Mouse (Mus musculus) embryonic facial prominence, embryonic 14.5 days (tissue): ENCODE results near the gene Usp48. TPM values are rescaled to one million over a fixed set of nuclear protein-coding genes. Genes with fewer than 3 reads are reported as not detected.

Experiments used
- ATAC-seq: fragments of 200-750 bp; cut with Nextera tagmentation; 2 replicates; pipeline ENCODE4 v1.8.0; 2017; ENCODE audit warnings: low read depth, moderate number of reproducible peaks, moderate TSS enrichment
- DNase-seq: peaks from one replicate; pipeline ENCODE4 v3.0.0-alpha.2; 2015; ENCODE audit warnings: low spot score
- H3K27ac ChIP-seq: fragments of 300-500 bp; sonication (generic); replicated peaks from 2 replicates; pipeline ENCODE4 v1.5.1; 2014; ENCODE audit warnings: low read depth, mild to moderate bottlenecking, low read length, moderate library complexity
- H3K27me3 ChIP-seq: fragments of 300-500 bp; sonication (generic); replicated peaks from 2 replicates; pipeline ENCODE4 v1.6.1; 2014; ENCODE audit warnings: low read length; ENCODE audit not compliant: control insufficient read depth, insufficient read depth
- H3K36me3 ChIP-seq: fragments of 300-500 bp; sonication (generic); 2 replicates; pipeline ENCODE4 v1.6.1; 2014; ENCODE audit warnings: low read length, mixed read lengths; ENCODE audit not compliant: control insufficient read depth, insufficient read depth
- H3K4me1 ChIP-seq: fragments of 300-500 bp; sonication (generic); 2 replicates; pipeline ENCODE4 v1.6.1; 2014; ENCODE audit warnings: antibody characterized with exemption, low read length; ENCODE audit not compliant: control insufficient read depth, insufficient read depth
- H3K4me2 ChIP-seq: fragments of 300-500 bp; sonication (generic); 2 replicates; pipeline ENCODE4 v1.6.1; 2014; ENCODE audit warnings: low read depth, mild to moderate bottlenecking, low read length, moderate library complexity, mixed read lengths
- H3K4me3 ChIP-seq: fragments of 300-500 bp; sonication (generic); 2 replicates; pipeline ENCODE4 v1.5.1; 2014; ENCODE audit warnings: low read depth, mild to moderate bottlenecking, low read length
- H3K9ac ChIP-seq: fragments of 300-500 bp; sonication (generic); 2 replicates; pipeline ENCODE4 v1.6.1; 2014; ENCODE audit warnings: low read depth, mild to moderate bottlenecking, low read length, moderate library complexity, mixed read lengths
- H3K9me3 ChIP-seq: fragments of 300-500 bp; sonication (generic); 2 replicates; pipeline ENCODE4 v1.6.1; 2016; ENCODE audit warnings: low read length; ENCODE audit not compliant: control insufficient read depth
- WGBS: fragments of 180-500 bp; shearing (Covaris S2); extraction: QIAGEN DNeasy Blood & Tissue Kit; methylation state at CpG from one replicate; pipeline ENCODE4 v1.1.7; 2014; 5-methylcytosine and 5-hydroxymethylcytosine counted together
- polyA plus RNA-seq: library from polyadenylated mRNA; unstranded; fragments of >200 nt; fragmentation: Nextera tagmentation; extraction: Ambion mirVana; gene quantifications from 2 replicates; pipeline ENCODE4 v1.2.1, GENCODE M21; 2014

Usp48 gene
- polyA plus RNA-seq, 1 experiment from 2014 or later, result 59.8 TPM

DNA sequence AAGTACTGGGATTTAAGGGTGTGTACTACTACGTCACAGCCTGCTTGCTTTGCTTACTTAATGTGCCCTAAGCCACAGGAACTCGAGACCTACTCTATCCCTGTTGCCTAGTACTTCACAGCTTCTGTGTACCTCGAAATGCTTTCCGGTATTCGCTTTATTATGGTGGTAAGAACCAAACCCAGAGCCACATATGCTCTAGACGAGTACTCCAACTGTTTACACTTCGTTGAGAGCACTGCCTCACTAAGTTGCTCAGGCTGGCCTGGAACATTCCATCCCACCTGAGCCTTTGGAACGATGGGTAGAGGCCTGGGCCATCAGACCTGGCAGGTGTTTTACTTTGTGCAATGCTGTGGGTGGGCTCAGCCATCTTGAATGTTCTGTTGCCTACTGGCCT lies 101.7 kb downstream of the Usp48 start:
- H3K4me3 ChIP-seq, result no peak overlapping the region
- no peaks in the 10 kb centered on the region for H3K36me3 ChIP-seq
- no peak overlapping the region for H3K4me2 ChIP-seq
- H3K9ac ChIP-seq, result no peak overlapping the region
- no peaks in the 10 kb centered on the region for H3K27me3 ChIP-seq
- H3K4me1 ChIP-seq, result peaks cover 20% of the 10 kb centered on the region
- 77% methylated on average over 8 of the region's 8 CpGs for WGBS
- ATAC-seq (no peak), DNase-seq (no peak)
- H3K27ac ChIP-seq, result no peak overlapping the region
- H3K9me3 ChIP-seq, result no peaks in the 10 kb centered on the region

DNA sequence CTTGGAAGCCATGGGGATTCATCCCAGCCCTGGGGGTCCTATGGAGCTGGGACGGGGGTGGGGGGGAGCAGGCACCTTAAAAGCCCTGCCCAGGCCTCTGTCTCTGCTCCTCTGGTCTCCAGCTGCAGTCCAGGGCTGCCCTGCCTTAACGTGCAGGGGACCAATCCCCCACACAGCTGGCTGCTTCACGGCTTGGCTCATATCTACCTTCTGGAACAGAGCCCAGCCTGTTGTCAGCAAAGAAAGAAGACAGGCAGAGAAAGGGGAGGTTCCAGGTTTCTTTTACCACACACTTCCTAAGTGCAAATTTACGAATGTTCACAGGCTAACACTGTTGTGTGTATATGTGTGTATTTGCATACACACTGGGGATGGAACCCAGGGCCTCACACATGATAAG lies 102.3 kb downstream of the Usp48 start:
- ATAC-seq (peak; percentile 71), DNase-seq (peak; percentile 87)
- Histone ChIP-seq H3K27ac (0 out of 2 replicates have a peak overlapping the region, but pooled peaks have one; percentile 23), H3K4me3 (no peak overlapping the region), H3K4me2 (no peak overlapping the region), H3K9me3 (no peaks in the 10 kb centered on the region), H3K9ac (0 out of 2 replicates have a peak overlapping the region, but pooled peaks have one; percentile 10), H3K4me1 (peaks cover 20% of the 10 kb centered on the region), H3K36me3 (no peaks in the 10 kb centered on the region), H3K27me3 (no peaks in the 10 kb centered on the region)
- WGBS, result 17% methylated on average over 3 of the region's 4 CpGs

- 63% methylated on average over 11 of the region's 13 CpGs for WGBS
- no peaks in the 10 kb centered on the region for H3K27me3 ChIP-seq
- ATAC-seq, result no peak
- H3K36me3 ChIP-seq, result no peaks in the 10 kb centered on the region
- H3K4me3 ChIP-seq, result no peak overlapping the region
- peaks cover 20% of the 10 kb centered on the region for H3K4me1 ChIP-seq
- no peak for DNase-seq
- H3K4me2 ChIP-seq, result no peak overlapping the region
- H3K9me3 ChIP-seq, result no peaks in the 10 kb centered on the region
- H3K9ac ChIP-seq, result no peak overlapping the region
- no peak overlapping the region for H3K27ac ChIP-seq
These were observed 103.8 kb downstream of the Usp48 start for GRCm38 (mm10) chr4:137697156-137697885.

GRCm38 (mm10) chr4:137698076-137698985 lies 104.8 kb downstream of the Usp48 start:
- ATAC-seq, result peak; percentile 21; the same call in 1 of the 2 replicates
- Histone ChIP-seq H3K27ac (no peak overlapping the region), H3K9ac (no peak overlapping the region)

DNA sequence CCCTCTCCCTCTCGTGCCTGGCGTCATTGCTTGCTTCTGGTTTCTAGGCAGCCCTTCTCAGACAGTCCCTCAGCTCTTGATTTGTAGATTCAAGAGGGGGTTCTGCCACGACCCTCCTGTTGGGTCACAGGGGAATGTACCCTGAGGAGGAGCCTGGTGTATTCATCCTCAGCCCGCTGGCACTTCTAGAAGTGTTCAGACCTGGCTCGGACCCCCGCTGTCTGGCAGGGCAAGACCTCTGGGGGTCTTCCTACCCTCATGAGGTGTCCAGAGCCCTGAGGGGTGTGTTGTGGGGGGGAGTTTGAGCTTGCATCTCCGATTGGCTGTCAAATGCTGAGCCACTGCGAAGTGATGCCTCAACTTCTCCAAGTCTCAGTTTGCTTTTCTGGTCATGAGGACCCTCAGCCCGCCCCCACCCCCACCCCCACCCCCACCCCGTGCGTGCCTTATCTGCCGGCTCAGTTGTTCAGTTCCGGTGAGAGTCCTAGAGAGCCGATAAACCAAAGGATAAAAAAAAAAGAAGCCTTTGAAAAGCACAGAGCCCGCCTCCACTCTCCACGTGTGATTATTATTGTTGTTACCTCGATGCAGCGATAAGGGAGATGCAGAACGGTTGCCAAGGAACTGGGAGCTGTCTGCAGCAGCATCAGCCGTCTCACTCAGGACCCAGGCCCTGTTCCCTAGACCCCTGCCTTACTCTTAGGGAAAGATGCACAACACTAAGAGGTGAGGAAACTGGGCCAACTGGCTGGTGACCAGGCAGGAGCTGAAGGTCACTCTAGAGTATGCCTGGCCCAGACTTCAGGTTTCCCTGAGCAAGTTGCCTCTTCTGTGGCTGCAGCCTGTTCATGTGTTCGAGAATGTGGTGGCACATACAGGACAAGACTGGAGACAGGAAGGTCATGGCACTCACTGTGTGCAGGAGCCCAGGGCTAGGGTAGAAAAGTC lies 106.0 kb downstream of the Usp48 start:
- H3K9me3 ChIP-seq, result no peaks in the 10 kb centered on the region
- H3K27ac ChIP-seq, result no peak overlapping the region
- no peak overlapping the region for H3K9ac ChIP-seq
- no peak for DNase-seq
- ATAC-seq, result no peak
- 62% methylated on average over 21 of the region's 21 CpGs for WGBS
- H3K4me3 ChIP-seq, result no peak overlapping the region
- H3K27me3 ChIP-seq, result no peaks in the 10 kb centered on the region
- H3K4me2 ChIP-seq, result no peak overlapping the region
- H3K36me3 ChIP-seq, result no peaks in the 10 kb centered on the region
- H3K4me1 ChIP-seq, result peaks cover 20% of the 10 kb centered on the region

More at GRCm38 (mm10) chr4:137698076-137698985, 104.8 kb downstream of the Usp48 start:
- Histone ChIP-seq H3K4me3 (no peak overlapping the region), H3K4me1 (peaks cover 20% of the 10 kb centered on the region), H3K36me3 (no peaks in the 10 kb centered on the region), H3K27me3 (no peaks in the 10 kb centered on the region), H3K4me2 (no peak overlapping the region), H3K9me3 (no peaks in the 10 kb centered on the region)
- 78% methylated on average over 7 of the region's 7 CpGs for WGBS
- no peak for DNase-seq

- Histone ChIP-seq H3K9me3 (no peaks in the 10 kb centered on the region), H3K9ac (no peak overlapping the region), H3K27me3 (no peaks in the 10 kb centered on the region), H3K4me3 (no peak overlapping the region), H3K4me2 (no peak overlapping the region), H3K4me1 (peaks cover 17% of the 10 kb centered on the region), H3K36me3 (no peaks in the 10 kb centered on the region), H3K27ac (no peak overlapping the region)
- DNase-seq, result no peak
- 60% methylated on average over 6 of the region's 6 CpGs for WGBS
- ATAC-seq, result no peak
These were observed 107.4 kb downstream of the Usp48 start for GRCm38 (mm10) chr4:137700960-137701359.

- H3K36me3 ChIP-seq, result no peaks in the 10 kb centered on the region
- H3K4me1 ChIP-seq, result peaks cover 16% of the 10 kb centered on the region
- no peak overlapping the region for H3K4me2 ChIP-seq
- no peak for DNase-seq
- no peaks in the 10 kb centered on the region for H3K9me3 ChIP-seq
- H3K27ac ChIP-seq, result no peak overlapping the region
- no peaks in the 10 kb centered on the region for H3K27me3 ChIP-seq
- WGBS, result 92% methylated on average over 5 of the region's 5 CpGs
- H3K9ac ChIP-seq, result no peak overlapping the region
- no peak overlapping the region for H3K4me3 ChIP-seq
- no peak for ATAC-seq
These were observed 109.5 kb downstream of the Usp48 start for GRCm38 (mm10) chr4:137703077-137703476.

- Histone ChIP-seq H3K9ac (no peak overlapping the region), H3K27ac (no peak overlapping the region), H3K4me3 (no peak overlapping the region), H3K27me3 (no peaks in the 10 kb centered on the region), H3K4me1 (peaks cover 11% of the 10 kb centered on the region), H3K4me2 (no peak overlapping the region), H3K36me3 (no peaks in the 10 kb centered on the region), H3K9me3 (no peaks in the 10 kb centered on the region)
- 78% methylated on average over 2 of the region's 2 CpGs for WGBS
- ATAC-seq, result no peak
- no peak for DNase-seq
These were observed 111.0 kb downstream of the Usp48 start for GRCm38 (mm10) chr4:137704561-137704960.
